Mouse (Mus musculus): Measurements from ENCODE around the gene Mamdc4. TPM values are rescaled to one million over a fixed set of nuclear protein-coding genes. Genes with fewer than 3 reads are reported as not detected.
A peak's percentile ranks its signal among the peaks of the same experiment; 100 is the strongest.

Mamdc4 gene
- total RNA-seq (2014; rRNA removed) (1.0 and 9.0 TPM in 2 replicates), polyA plus RNA-seq (2015; fragmentation: Nextera tagmentation; extraction: Ambion mirVana) (0.21 and 0.26 TPM in 2 replicates)

- peak; percentile 99 for ATAC-seq
- Histone ChIP-seq H3K27me3 (ENCODE audit: insufficient read depth, low read length) (peaks cover 36% of the 10 kb centered on the region), H3K4me3 (ENCODE audit: low read depth, low read length) (peak within 1 kb of the TSS; percentile 63), H3K4me1 (ENCODE audit: insufficient read depth) (peaks cover 11% of the 10 kb centered on the region; the same call in 1 of the 2 replicates), H3K9me3 (ENCODE audit: low read length) (no peaks in the 10 kb centered on the region), H3K9ac (peak within 1 kb of the TSS; percentile 66), H3K27ac (ENCODE audit: low read depth, low read length) (peak within 1 kb of the TSS; percentile 90), H3K36me3 (ENCODE audit: insufficient read depth) (peaks cover 28% of the 10 kb centered on the region), H3K4me2 (ENCODE audit: low read depth) (peak within 1 kb of the TSS; percentile 94)
- 1% methylated on average over 39 of the region's 45 CpGs for WGBS
- TF ChIP-seq CTCF (IDR thresholded peaks at IDR 0.05; ENCODE audit: low read depth), result no peak
- DNase-seq, result peak; percentile 99
Measured at GRCm38 (mm10) chr2:25574579-25575431, at the start of gene Mamdc4, which contains the start of gene Phpt1. Gene Mamdc4 (minus strand): TSS chr2:25574845. Gene Phpt1 (minus strand): TSS chr2:25575224.

- peak within 1 kb of the TSS; percentile 44 for H3K4me3 ChIP-seq (ENCODE audit: low read depth, low read length)
- TF ChIP-seq CTCF (IDR thresholded peaks at IDR 0.05; ENCODE audit: low read depth), result peak; percentile 60
- WGBS, result 5% methylated on average over 34 of the region's 34 CpGs
- H3K27me3 ChIP-seq (ENCODE audit: insufficient read depth, low read length), result peaks cover 3% of the 10 kb centered on the region
- H3K4me1 ChIP-seq (ENCODE audit: insufficient read depth), result peaks cover 4% of the 10 kb centered on the region; the same call in 1 of the 2 replicates
- H3K36me3 ChIP-seq (ENCODE audit: insufficient read depth), result no peaks in the 10 kb centered on the region
- H3K4me2 ChIP-seq (ENCODE audit: low read depth), result peak within 1 kb of the TSS; percentile 77
- no peaks in the 10 kb centered on the region for H3K9me3 ChIP-seq (ENCODE audit: low read length)
- peak; percentile 83 for DNase-seq
- peak within 1 kb of the TSS; percentile 59 for H3K9ac ChIP-seq
- no peak within 1 kb of the TSS for H3K27ac ChIP-seq (ENCODE audit: low read depth, low read length)
- peak; percentile 96 for ATAC-seq
Measured at GRCm38 (mm10) chr2:25621229-25622200, 46.9 kb upstream of the Mamdc4 start, which contains the start of gene Tmem141. Gene Tmem141 (minus strand): TSS chr2:25622005.

- Histone ChIP-seq H3K9ac (no peak overlapping the region), H3K36me3 (ENCODE audit: insufficient read depth) (no peaks in the 10 kb centered on the region), H3K4me1 (ENCODE audit: insufficient read depth) (peaks cover 4% of the 10 kb centered on the region; the same call in 1 of the 2 replicates), H3K27ac (ENCODE audit: low read depth, low read length) (no peak overlapping the region), H3K4me2 (ENCODE audit: low read depth) (peak overlapping the region; percentile 77), H3K4me3 (ENCODE audit: low read depth, low read length) (peak overlapping the region; percentile 44; the same call in 1 of the 2 replicates), H3K27me3 (ENCODE audit: insufficient read depth, low read length) (peaks cover 8% of the 10 kb centered on the region), H3K9me3 (ENCODE audit: low read length) (no peaks in the 10 kb centered on the region)
- 86% methylated on average over 4 of the region's 4 CpGs for WGBS
- DNase-seq (no peak), ATAC-seq (no peak)
- no peak for TF ChIP-seq CTCF (IDR thresholded peaks at IDR 0.05; ENCODE audit: low read depth)
Measured at GRCm38 (mm10) chr2:25620852-25621228, 46.2 kb upstream of the Mamdc4 start.

GRCm38 (mm10) chr2:25620386-25620785 lies 45.7 kb upstream of the Mamdc4 start:
- Histone ChIP-seq H3K36me3 (ENCODE audit: insufficient read depth) (no peaks in the 10 kb centered on the region), H3K4me3 (ENCODE audit: low read depth, low read length) (no peak overlapping the region), H3K4me1 (ENCODE audit: insufficient read depth) (peaks cover 4% of the 10 kb centered on the region; the same call in 1 of the 2 replicates), H3K27me3 (ENCODE audit: insufficient read depth, low read length) (peaks cover 13% of the 10 kb centered on the region), H3K9ac (no peak overlapping the region), H3K27ac (ENCODE audit: low read depth, low read length) (no peak overlapping the region), H3K9me3 (ENCODE audit: low read length) (no peaks in the 10 kb centered on the region), H3K4me2 (ENCODE audit: low read depth) (no peak overlapping the region)
- DNase-seq, result no peak
- no peak for ATAC-seq
- no peak for TF ChIP-seq CTCF (IDR thresholded peaks at IDR 0.05; ENCODE audit: low read depth)
- WGBS, result 79% methylated on average over 6 of the region's 6 CpGs

- Histone ChIP-seq H3K4me2 (ENCODE audit: low read depth) (no peak within 1 kb of the TSS), H3K36me3 (ENCODE audit: insufficient read depth) (no peaks in the 10 kb centered on the region), H3K9me3 (ENCODE audit: low read length) (no peaks in the 10 kb centered on the region), H3K27me3 (ENCODE audit: insufficient read depth, low read length) (peaks cover 19% of the 10 kb centered on the region), H3K4me1 (ENCODE audit: insufficient read depth) (peaks cover 4% of the 10 kb centered on the region; the same call in 1 of the 2 replicates), H3K27ac (ENCODE audit: low read depth, low read length) (no peak within 1 kb of the TSS), H3K4me3 (ENCODE audit: low read depth, low read length) (no peak within 1 kb of the TSS), H3K9ac (no peak within 1 kb of the TSS)
- no peak for ATAC-seq
- DNase-seq, result no peak
- WGBS, result 81% methylated on average over 3 of the region's 3 CpGs
- TF ChIP-seq CTCF (IDR thresholded peaks at IDR 0.05; ENCODE audit: low read depth), result no peak
Measured at GRCm38 (mm10) chr2:25617578-25617977, 42.9 kb upstream of the Mamdc4 start, which contains the start of gene Ccdc183. Gene Ccdc183 (minus strand): TSS chr2:25617678.

GRCm38 (mm10) chr2:25616398-25616797 lies 41.8 kb upstream of the Mamdc4 start:
- no peak overlapping the region for H3K9ac ChIP-seq
- H3K27me3 ChIP-seq (ENCODE audit: insufficient read depth, low read length), result peaks cover 19% of the 10 kb centered on the region
- no peak overlapping the region for H3K27ac ChIP-seq (ENCODE audit: low read depth, low read length)
- H3K36me3 ChIP-seq (ENCODE audit: insufficient read depth), result no peaks in the 10 kb centered on the region
- ATAC-seq, result no peak
- H3K4me3 ChIP-seq (ENCODE audit: low read depth, low read length), result no peak overlapping the region
- no peaks in the 10 kb centered on the region for H3K9me3 ChIP-seq (ENCODE audit: low read length)
- no peak for DNase-seq
- no peak overlapping the region for H3K4me2 ChIP-seq (ENCODE audit: low read depth)
- peaks cover 4% of the 10 kb centered on the region; the same call in 1 of the 2 replicates for H3K4me1 ChIP-seq (ENCODE audit: insufficient read depth)
- TF ChIP-seq CTCF (IDR thresholded peaks at IDR 0.05; ENCODE audit: low read depth), result no peak
- 20% methylated on average over 22 of the region's 22 CpGs for WGBS

Data from forebrain, postnatal 0 days (tissue).